Mouse (Mus musculus): ENCODE data around the gene Runx3.
"Not testable (repeated sequence)": the region's sequence is repeated elsewhere in the genome, so short reads cannot be mapped to it uniquely, and the experiment has no call there.

Runx3 gene

DNA sequence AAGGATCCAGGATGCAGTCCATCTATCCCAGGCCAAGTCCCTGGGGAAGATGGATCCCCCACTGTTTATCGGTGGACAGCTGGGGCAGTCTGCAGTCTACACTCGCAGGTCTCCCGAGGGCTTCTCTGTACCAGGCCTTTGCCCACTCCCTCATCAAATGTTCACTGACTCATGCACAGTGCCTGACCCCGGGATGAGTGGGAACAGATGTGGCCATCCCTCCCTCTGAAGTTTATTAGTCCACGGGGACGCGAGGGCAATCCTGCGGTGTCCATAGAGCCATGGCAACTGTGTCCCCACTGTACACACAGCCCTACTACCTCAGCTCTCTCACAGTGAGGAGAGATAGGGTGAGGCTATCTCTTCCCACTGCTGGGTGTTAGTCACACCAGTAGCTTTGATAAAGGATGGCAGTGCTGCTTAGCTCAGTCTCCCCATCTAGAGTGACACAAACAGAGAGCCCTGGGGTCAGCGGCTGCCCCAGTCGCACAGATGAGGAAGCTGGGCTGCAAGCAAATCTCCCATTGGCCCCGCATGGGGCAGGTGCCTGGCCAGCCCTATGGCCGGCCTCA lies 50.9 kb downstream of the Runx3 start:
- DNase-seq = no peak

DNA sequence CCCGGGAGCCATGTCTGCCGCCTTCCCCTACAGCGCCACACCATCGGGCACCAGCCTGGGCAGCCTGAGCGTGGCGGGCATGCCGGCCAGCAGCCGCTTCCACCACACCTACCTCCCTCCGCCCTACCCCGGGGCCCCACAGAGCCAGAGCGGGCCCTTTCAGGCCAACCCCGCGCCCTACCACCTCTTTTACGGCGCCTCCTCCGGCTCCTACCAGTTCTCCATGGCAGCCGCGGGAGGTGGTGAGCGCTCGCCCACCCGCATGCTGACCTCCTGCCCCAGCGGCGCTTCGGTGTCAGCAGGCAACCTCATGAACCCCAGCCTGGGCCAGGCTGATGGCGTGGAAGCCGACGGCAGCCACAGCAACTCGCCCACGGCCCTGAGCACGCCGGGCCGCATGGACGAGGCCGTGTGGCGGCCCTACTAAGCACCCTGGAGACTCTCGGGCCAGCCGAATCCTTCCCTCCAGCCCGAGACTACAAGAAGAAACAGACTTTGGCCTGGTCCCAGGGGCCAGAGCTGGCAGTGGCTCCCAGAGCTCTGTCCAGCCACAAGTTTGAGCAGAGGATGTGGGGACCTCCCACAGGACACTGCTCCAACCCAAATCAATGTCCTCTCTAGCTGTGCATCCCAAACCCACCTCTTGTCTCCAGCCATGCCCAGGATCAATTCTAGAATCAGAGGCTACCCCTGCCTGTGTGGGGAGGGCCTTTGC lies 55.1 kb downstream of the Runx3 start:
- no peak for DNase-seq

DNA sequence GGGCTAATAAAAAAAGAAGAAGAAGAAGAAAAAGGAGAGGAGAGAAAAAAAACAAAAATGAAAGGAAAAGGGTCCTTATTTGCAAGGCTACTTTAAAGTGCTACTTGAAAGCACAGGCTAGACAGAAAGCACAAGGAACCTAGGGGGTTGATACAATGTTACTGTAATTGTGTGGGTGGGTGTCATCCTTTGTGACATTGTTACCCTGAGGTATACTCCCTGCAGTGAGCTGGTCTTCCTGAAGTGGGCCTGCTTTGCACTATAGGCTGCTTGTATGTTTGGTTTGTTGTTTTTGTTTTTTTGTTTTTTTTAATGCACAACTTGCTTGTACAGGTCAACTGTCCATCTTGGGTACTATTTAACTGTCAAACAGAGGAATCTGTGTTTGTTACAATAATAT lies 57.1 kb downstream of the Runx3 start:
- no peak for DNase-seq

DNA sequence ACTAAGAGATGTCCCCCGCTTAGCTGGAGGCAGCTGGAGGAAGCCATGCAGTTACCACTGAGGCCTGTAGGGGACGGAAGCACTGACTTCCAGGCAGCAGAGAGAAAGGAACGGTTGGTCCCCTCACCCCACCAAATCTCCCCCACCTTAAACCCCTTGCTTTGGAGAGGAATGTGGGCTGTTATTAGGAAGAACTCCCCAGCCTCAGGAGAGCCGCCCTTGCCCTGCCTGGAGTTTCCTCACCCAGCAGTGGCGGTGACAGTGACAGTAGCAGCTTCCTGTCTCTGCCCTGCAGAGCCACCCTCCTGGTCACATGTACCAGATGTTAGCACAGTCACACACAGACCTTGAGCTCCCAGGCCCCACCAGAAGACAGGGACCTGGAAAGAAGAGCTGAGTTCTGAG lies 58.6 kb downstream of the Runx3 start:
- DNase-seq = no peak

DNA sequence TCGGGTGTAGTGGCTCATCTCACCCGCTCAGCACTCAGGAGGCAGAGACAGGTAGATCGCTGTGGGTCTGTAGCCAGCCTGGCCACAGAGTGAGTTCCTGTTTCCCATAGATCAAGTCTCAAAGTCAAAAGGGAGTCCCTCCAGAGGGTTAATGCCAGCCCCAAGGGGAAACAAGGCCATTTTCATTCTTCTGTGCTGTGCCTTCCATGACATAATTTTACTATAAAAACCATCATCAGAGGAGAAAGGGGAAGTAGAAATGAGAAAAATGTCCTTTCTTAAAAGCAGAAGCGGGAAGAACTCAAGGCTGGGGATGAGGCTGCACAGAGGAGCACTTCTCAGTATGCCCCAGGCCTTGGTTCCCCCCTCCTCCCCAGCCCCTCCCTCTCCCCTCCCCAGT lies 61.4 kb downstream of the Runx3 start:
- DNase-seq = no peak

DNA sequence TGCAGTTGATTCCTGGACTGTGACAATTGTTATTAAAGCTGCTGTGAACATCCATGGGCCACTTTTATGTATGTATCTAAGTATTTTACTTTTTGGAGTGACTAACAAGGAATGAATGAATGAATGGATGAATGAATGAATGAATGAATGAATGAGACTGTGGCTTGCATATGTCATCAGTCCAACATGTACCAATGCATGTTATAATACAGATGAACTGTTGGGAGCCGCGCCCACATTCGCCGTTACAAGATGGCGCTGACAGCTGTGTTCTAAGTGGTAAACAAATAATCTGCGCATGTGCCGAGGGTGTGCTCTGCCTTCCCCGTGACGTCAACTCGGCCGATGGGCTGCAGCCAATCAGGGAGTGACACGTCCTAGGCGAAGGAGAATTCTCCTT lies 63.8 kb downstream of the Runx3 start:
- DNase-seq = not testable (repeated sequence)

DNA sequence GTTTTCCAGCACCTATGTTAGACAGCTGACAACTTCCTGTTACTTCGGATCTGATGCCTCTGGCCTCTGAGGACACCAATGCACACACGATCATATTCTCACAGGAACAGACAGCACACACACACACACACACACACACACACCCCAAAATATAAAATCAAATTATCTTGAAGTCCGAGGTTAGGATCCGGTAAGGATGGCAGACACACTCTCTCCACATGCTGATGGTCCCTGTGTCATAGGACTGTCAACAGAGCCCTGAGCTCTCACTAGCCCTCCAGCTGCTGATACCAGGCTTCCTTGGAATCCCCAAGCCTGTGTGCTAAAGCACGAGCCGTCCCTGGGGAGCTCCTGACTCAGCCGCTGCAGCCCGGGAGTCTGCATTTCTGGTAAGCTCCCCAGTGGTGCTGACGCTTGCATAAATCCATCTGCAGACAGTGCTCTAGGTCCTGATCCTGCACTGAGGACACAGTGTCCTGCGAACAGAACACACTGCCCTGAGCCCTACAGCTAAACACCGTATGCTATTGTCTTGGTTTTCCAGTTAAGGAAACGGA lies 69.1 kb downstream of the Runx3 start:
- DNase-seq = no peak

DNA sequence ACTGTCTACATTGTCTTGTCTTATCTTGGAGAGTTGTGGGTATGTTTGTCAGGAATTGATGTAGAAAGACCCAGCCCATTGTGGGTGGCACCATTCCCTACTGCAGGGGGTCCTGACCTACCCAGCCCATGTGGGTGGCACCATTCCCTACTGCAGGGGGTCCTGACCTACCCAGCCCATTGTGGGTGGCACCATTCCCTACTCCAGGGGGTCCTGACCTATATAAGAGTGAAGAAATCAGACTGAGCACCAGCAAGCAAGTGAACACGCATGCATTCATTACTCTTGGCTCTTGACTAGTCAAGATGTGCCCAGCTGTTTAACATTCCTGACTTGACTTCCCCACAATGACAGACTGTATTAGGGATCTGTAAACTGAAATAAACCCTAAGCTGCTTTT lies 69.9 kb downstream of the Runx3 start:
- no peak for DNase-seq

DNA sequence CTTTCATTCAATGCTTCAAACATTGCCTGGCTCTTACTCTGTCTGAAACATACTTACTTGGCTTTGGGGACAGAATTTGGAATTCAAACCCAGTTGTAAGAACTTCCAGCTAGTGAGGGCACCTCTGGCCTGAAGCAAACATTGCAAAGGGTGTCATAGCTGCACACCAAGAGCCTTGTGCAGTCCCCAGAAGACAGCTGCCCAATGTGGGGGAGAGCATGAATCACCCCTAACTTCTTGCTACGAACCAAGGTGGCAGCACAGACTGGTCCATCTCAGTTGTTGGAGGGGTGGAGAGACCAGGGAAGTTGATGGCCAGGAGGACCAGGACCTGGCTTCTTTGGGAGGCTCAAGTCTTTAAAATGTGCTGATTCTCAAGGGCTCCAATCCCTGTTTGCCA lies 70.7 kb downstream of the Runx3 start:
- DNase-seq = no peak

DNA sequence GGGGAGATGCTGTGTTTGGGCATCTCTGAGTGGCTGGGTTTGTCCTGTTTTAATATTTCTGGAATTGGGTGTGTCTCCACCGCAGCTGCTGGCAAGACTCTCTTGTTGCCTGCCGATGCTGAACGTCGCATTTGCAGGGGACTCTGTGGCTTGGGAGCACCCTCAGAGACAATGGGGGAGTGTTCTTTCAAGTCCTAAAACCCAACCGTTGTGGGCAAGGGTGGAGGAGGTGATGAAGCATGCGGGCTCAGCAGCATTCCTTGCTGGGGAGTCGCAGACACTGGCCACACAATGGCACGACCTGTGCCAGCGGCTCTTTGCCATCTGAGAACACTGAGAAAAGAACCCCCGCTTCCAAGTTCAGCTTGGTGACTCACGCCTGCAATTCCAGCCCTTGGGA lies 71.2 kb downstream of the Runx3 start:
- no peak for DNase-seq

DNA sequence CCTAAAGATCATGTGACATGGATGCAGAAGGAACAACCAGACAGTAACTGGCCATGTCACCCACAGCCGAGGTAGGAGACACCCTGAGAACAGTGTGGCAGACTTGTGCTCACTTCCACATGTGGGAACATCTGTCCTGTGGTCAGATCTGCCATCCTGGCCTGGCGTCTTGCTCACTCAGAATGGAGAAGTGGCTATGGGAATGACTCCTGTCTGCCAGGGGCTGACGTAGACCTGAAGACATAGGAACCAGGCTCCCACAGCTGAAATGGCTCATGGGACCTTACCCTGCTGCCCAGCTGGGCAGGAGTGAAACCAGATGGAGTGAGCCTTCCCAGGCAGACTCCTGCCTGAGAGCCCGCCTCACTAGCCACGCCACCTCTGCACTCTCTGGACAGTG lies 72.4 kb downstream of the Runx3 start:
- no peak for DNase-seq

DNA sequence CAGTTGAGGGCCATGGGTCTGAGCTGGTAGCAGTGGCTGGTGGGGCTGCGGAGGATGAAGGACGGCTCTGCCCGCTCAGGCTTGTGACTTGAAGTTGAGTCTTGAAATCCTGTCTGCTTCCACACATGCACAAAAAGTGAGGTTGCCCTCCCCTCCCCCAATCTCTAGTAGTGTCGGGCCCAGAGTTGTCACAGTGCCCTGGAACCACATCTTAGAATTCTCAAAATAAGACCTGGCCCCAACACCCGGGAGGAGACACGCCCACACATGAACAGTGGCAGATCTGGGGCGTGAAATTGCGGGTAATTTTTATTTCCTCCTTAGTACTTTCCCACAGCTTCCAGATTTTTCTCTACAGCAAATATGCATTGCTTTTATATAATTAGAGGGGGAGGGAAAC lies 77.4 kb downstream of the Runx3 start:
- no peak for DNase-seq

DNA sequence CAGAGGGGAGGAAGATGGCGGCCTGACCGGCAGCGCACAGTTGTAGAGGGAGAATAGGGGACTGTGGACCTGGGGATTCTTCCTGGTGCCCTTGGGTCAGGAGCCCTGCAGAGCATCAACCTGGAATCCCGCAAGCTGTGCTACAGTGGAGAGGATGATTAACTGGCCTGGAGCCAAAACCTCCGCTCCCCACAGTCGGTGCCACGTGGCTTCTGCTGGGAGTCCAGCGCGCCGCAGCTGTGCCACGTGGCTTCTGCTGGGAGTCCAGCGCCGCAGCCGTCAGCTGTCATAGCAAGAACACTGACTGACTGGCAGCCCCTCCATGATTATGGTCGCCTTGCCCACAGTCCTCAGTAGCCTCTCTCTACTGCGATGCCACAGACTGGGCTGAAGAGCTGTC lies 81.3 kb downstream of the Runx3 start:
- no peak for DNase-seq

DNA sequence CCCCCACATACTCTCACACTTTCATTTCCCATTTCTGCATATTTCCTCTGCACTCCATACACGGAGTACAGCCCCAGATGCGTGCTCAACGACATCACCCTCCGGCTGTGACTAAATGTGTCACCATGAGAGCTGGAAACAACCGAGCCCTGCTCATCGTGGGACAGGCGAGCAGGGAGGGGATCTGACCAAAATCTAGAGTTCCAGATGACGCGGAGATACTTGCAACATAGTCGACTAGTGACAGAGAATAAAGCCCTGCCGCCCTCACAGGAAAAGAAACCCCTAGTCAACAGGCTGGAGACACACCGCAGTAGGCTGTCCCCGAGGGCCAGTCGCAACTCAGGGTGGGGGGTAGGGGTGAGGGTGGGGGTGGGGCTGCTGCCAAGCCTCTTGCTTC lies 82.8 kb downstream of the Runx3 start:
- DNase-seq = peak; percentile 41

DNA sequence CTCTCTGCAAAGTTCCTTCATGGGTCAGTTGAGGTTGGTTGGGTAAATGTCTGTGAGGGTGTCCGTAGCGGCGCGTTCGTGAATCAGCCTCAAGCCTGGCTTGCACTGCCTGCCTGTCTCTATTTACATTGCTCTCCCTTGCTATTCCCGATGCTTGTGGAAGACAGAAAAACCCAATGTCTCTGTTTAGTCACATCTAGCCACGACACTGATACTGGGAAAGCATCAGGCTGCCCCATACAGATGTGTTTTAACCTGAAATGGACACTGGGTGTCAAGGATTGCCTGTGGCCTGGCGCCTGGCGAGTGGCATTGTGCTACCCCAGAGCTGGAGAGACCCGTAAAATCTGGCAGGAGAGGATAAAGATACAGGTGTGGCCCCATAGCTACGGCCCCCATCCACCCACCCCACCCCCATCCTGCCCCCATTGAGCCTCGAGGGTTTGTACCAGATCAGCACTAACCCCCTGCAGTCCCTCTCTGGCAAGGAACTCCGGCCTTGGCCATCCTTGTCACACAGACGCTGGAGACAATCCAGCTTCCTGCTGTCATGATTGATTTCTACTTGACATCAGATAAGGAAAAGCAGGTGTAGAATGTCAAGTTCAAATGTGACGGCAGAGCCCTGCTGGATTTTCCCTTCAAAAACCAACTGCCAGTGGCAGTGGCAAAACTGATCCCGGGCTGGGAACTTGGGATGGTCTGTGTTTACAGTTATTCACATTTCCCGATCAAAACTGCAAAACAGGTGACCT lies 83.5 kb downstream of the Runx3 start:
- no peak for DNase-seq

DNA sequence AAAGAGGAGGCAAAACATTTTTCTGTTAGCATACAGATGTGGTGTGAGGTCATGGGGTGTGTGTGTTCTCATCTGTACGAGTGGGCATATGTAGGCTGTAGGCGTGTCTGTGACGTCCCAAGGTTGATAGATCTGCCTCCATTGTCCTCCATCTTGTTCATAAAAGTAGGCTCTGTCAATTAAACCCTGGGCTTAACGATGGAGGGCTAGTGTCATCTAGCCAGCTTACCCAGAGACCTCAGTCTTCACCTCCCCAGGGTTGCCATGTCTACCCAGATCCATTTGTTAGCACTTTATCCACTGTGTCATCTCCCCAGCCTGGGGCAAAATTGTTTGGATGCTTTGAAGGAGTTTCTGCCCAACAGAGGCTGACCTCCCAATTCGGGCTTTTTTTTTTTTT lies 84.2 kb downstream of the Runx3 start:
- DNase-seq = no peak

DNA sequence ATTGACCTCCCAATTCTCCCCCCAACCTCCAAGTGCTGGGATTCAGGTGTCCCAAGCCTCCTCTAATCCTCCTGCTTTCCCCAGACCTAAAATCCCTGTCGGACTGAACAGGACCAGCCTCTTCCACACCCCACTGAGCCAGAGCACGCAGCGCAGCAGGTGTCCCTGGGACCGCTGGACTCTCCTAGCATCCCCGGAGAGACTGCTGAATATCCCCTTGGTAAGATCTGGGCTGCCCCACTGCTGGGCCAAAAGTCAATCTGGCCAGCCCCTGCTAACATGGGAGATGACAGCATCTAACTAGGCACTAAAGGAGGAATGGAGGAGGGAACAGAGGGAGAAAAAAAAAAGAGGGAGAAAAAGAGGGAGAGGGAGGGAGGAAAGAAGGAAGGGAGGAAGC lies 84.8 kb downstream of the Runx3 start:
- no peak for DNase-seq

DNA sequence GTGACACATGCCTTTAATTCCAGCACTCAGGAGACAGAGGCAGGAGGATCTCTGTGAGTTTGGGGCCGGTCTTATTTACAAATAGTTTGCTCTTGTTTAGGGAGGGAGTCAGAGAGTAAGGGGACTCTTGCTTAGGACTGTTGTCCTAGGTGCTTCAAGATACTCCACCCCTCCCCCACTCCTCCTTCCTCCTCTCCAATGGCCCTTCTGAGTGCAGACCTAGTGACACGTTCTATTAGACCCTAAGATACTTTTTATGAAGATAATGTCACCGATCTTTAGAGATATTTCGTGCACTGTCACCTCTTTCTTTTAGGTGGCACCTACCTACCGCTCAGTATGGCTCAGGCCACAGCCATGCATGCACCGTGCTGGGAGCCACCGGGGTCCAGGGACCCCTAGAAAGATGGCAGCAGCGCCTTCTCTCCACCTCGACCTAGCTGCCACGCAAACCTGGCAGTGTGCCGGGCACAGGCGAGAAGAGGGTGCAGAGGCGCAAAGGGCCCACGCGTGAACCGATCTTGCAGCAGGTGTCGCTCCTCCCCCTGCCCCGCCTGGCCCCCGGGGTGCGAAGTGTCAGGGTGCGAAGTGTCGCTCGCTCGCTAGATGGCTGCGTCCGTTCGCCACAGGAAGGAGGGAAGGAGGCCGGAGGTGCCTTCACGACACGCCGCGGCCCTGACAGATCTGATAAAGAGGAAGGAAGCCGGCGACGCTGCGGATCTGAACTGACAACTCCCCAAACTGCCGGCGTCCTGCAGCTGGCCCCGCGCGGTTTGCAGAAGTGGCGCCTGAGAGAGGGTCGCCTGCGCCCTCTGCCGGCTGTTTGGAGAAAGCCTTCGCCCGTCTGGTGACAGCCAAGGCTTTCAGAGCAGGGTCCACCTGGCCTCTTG lies 85.5 kb downstream of the Runx3 start:
- peak; percentile 88 for DNase-seq

DNA sequence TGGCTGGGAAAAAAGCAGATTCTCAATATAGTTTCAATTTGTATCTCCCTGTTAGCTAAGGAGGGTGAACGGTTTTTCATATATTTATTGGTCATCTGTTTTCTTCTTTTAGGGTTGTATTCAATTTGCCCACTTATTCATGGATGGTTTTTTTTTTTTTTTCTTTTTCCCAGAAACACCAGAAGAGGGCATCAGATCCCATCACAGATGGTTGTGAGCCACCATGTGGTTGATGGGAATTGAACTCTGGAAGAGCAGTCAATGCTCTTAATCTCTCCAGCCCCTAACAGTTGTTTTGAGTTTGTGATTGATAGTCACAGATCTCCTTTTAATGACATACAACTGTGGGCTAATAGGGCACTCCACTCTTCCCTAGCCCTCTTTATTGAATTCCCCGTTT lies 89.4 kb downstream of the Runx3 start:
- DNase-seq = no peak

DNA sequence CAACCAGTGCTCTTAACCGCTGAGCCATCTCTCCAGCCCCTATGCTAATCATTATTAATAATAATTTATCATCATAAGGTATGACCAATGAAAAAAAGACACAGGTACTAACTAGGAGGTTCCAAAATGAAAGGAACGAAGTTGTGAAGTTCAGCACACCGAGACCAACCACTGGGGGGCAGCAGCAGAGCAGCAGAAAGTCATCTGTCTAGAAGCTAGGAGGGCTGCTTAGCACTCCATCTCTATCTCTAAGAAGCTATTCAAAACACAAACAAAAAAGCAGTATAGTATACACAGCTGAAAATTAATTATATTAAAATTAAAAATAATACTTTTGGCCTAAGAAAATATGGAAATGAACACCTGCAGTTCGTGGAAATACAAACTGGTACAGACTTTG lies 99.2 kb downstream of the Runx3 start:
- peak; percentile 82 for DNase-seq

DNA sequence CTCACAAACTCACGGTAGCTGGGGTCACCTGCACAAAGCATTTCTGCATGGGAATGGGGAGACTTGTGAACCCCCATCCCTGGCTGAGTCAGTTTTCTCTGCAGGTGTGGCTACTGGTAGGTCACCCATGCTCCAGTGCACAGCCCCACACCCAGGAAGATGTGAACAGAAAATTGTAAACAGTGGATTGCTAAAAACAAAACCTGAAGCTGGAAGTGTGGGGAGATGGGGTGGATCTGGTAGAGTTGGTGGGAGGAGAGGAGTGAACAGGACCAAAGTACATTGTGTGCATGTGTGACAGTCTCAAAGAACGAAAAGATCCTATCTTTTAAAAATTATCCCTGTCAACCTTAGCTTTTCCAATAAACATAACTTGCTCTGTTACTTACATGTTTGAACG lies 100.2 kb downstream of the Runx3 start:
- no peak for DNase-seq

DNA sequence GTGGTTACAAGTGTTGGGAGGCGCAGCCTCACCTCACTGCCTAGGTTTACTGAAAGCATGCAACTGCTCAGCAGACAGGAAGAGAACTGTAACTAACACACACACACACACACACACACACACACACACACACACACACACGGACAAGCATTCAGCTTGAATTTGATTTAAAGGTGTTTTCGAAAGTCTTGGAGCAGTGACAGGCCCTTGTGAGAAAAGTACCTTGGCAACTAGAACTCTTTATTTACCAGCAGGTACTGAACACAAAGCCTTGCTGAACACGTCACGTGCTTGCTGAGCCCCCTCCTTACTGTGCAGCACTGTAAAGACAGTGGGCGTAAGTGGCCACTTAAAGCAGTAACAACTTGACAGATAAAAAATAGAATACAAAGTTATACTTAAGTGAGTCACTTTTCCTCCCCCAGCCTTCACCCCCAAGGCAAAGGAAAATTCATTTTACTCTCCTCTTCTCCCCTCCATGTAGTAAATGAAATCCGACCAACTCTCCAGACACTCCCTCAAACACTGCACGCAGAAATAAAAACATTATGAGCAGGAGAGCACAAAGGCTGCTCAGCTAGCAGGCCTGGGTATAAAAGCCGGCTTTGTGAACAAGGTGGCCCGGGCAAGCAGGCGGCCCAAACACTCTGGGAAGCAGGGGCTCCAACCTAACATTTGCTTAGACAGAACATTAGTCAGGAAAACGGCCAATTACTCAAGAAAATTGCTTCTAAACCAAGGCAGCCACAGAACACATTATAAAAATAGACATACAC lies 101.4 kb downstream of the Runx3 start:
- no peak for DNase-seq

All from liver (tissue).